Mouse (Mus musculus): ENCODE results near the gene Ube2d1. TPM values are rescaled to one million over a fixed set of nuclear protein-coding genes. Genes with fewer than 3 reads are reported as not detected.

The Ube2d1 gene
- 10 to 100 TPM; 17.1 to 23.0 (median 21.3) TPM for total RNA-seq (2022)

- peak; percentile 76 for DNase-seq
Observed at GRCm38 (mm10) chr10:71285126-71285580, at the start of gene Ube2d1. Ube2d1 (minus strand) TSS chr10:71285262.

GRCm38 (mm10) chr10:71332859-71333258 lies 47.8 kb upstream of the Ube2d1 start:
- DNase-seq, result no peak

DNA sequence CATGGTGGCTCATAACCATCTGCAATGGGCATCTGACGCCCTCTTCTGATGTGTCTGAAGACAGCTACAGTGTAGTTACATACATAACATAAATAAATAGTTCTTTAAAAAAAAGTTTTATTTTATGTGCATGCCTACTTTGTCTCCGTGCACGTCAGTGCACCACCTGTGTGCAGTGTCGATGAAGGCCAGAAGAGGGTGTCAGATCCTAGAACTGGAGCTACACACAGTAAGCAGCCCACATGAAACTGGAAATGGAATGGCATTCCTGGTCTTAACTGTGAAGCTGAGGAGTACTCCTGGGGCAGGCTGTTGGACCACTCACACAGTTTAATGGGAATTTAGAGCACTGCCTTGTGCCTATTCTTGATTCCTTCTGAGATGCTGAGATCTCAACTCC lies 47.3 kb upstream of the Ube2d1 start:
- no peak for DNase-seq

DNA sequence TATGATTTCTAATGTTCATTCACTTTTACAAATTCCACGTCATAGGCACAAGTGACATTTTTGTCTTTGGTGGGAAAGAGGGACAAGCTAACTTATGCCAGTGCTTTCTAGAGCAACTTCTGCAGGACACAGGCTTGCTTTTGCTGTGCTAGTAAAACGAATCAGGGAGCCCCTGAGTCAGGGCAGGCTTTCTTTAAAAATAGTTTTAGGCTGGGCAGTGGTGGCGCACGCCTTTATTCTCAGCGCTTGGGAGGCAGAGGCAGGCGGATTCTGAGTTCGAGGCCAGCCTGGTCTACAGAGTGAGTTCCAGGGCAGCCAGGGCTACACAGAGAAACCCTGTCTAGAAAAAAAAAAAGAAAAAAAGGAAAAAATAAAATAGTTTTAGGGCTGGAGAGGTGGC lies 46.8 kb upstream of the Ube2d1 start:
- DNase-seq, result no peak

GRCm38 (mm10) chr10:71330070-71330469 lies 45.0 kb upstream of the Ube2d1 start:
- DNase-seq, result no peak

DNA sequence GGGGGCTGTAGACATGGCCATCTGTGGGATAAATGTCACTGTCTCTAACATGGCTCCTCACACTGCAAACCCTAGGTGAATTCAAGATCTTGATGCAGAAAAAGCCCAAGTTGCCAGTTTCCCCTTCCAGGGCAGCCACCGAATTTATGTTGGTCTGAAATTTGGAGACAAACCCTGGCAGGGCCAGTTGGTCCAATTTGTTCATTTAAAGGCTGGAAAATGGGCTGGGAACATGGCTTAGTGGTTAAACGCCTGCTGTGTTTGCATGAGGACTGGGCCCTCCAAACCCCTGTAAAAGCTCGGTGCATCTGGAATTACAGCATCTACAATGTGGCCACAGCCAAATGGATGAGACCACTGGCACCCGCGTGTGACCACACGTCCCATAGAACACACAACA lies 44.2 kb upstream of the Ube2d1 start:
- no peak for DNase-seq

DNA sequence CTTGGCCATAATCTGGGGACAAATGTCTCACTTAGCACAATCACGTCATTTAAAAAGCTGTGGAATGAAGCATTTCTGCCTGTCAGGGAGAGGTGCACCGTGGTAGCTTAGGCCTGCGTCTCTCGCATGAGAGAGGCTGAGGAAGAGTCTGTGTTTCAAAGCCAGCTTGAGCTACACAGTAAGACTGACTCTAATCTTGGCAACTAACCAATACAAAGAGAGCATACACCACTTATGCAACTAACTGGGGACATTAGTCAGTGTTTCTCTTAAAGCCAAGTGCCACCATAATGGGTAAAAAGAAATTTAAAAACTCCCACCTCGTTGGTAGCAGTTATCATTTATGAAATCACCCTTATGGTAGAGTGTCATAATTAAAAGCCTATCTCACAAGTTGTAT lies 43.8 kb upstream of the Ube2d1 start:
- no peak for DNase-seq

DNA sequence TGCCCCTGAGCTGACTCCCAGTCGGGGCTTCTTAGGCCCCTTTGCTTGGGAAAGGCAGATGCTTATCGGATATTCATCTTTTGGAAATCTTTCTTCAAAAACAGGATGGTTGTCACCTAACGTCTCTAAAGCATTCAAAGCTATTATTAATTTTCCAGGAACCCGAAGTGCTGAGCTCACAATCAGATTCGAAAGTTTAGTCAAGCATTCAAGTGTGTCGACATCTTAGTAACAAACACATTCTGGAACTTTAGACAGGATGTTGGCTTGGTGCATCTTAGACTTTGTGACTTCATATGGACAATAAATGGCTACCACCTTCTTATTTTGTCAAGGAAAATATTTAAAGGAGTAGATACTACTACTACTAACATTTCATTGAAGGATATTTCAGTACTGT lies 43.3 kb upstream of the Ube2d1 start:
- no peak for DNase-seq

DNA sequence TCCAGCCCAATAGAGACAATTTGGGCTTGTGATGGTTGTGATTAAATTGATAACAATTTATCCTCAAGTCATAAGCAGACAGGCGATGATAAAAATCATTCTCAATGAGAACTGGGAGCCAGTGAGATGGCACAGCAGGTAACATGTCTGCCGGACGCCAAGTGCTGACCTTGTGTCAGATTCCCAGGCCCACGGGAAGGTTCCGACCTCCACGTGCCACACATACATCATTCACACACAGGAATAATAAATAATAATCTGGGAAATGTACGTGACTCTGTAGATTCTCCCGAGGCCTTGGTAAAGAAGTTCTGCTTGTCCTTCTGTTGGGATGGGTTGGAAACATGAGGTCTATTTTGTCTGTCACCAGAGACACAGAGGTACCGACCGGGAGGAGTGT lies 42.3 kb upstream of the Ube2d1 start:
- no peak for DNase-seq

DNA sequence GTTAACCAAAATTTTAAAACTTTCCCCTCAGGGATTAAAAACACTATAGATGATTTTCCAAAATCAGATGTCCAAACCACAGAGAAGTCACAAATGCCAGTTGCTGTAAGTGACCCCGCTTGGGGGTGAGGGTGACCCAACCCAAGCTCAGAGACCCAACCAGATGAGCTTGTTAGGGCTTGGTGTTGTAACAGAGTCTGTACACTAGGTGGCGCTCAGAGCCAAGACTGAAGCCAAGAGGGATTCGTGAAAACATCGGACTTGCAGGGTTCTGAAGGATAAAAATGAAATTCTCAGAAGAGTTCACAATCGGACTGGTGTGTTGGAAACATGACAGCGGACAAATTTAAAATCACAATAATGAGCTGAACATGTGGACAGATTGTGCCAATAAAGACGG lies 41.7 kb upstream of the Ube2d1 start:
- DNase-seq, result peak; percentile 35

- no peak for DNase-seq
Observed at GRCm38 (mm10) chr10:71326123-71326522, 41.1 kb upstream of the Ube2d1 start.

GRCm38 (mm10) chr10:71323669-71324068 lies 38.6 kb upstream of the Ube2d1 start:
- no peak for DNase-seq

DNA sequence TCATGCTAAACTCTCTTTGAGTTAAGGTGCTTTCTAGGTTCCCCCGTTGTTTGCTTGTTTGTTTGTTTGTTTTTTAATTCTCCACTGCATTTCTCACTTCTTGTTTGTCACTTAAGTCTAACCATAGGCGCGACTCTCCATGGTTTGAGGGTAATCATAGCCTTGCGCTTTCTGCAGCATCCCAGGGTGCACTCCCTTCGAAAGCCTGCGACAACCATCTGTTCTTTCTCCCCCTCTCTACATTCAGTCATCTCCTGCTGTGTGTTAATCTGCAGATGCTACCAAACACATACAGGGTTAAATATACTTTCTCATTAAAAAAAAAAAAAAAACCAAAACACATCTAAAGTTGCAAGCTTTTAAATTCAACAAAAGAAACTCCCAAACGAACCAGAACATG lies 31.4 kb upstream of the Ube2d1 start:
- DNase-seq, result no peak

DNA sequence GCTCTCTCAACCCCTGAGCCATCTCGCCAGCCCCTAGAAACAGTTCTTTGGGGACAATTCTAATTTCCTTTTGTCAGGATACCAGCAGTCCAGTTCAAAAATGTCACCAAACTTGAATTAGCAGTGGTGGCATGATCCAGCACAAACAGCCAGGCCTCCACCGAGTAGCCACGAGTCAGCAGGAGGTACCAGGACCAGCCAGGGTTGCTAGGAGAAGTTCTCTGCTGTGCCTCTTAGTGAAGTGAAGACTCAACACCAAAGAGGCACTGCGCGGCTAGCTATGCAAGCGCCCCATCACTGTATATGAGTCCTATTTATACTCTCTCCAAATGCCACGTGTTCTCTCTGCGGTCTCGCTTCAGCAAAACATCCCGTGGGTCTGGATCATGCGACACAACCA lies 31.0 kb upstream of the Ube2d1 start:
- no peak for DNase-seq

DNA sequence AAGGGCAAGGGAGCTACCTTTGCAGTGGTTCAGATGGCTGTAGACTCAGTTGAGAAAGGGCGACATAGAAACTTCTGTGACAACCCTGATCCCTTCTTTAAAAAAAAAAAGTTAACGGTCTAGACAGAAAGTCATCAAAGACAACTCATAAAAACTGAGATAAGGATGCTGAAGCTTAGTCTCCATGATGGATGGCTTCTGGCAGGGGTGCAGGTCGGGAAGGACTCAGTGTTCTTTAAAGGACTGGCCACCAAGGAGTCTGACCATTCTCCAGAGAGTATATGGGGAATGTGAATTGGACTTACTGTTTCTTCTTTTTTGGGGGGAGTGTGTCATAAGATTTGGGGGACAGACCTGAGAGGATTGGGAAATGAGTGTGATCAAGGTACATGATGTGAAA lies 29.5 kb upstream of the Ube2d1 start:
- DNase-seq, result no peak

DNA sequence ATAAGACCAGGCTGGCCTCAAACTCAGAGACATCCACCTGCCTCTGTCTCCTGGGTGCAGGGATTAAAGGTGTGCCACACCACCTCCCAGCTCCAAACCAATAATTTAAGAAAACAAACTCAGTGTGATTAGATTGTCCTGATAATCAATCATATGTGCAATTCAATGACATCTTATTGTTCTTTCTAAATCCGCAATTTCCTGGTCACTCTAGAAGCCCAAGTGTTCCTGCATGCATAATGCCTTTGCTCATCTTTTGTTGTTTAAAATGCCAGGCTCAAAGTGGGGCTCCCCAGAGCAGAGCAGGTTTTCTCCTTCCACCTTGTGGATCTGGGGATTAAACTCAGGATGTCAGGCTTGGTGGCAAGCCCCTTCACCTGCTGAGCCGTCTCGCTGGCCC lies 25.2 kb upstream of the Ube2d1 start:
- no peak for DNase-seq

DNA sequence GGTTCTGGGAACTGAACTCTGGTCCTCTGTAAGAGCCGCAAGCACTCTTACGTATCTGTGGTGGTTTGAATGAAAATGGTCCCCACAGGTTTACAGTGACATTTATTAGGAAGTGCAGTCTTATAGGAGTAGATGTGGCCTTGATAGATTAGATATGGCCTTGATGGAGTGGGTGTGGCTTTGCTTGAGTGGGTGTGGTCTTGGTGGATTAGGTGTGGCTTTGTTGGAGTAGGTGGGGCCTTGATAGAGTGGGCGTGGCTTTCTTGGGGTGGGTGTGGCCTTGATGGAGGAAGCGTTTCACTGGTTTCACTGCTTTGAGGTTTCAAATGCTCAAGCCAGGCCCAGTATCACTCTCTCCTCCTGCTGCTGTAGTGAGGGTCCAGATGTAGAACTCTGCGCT lies 23.1 kb upstream of the Ube2d1 start:
- no peak for DNase-seq

DNA sequence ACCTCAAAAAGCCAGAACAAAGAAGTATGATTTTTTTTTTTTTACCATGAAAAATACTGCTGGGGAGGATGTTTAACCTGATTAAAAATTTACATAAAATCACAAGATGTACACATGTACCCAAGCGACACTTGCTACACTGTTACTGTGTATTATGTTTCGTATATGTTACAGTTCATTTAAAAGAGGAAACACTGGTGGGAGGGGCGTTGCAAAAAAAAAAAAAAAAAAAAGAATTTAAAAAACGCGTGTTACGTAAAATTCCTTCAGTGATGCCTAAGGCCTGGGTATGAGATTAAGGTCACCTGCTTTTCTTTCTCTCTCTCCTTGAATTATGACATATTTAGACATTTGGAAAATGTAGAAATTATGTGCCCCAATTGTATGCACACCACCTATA lies 21.7 kb upstream of the Ube2d1 start:
- no peak for DNase-seq

DNA sequence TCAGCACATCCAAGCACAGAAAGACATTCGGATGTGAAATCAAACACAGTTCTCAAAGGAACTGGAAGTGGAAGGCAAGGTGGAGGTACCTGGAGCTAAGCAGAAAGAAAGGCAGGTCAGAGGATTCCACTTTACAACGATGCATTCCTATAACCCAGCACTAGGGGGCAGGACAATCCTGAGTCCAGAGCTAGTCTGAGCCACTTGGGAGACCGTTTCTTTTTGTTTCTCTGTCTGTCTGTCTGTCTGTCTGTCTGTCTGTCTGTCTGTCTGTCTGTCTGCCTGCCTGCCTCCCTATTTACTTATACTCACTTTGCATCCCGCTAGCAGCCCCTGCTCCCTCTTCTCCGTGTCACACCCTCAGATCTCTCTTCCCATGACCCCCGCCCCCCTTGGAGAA lies 21.1 kb upstream of the Ube2d1 start:
- no peak for DNase-seq

DNA sequence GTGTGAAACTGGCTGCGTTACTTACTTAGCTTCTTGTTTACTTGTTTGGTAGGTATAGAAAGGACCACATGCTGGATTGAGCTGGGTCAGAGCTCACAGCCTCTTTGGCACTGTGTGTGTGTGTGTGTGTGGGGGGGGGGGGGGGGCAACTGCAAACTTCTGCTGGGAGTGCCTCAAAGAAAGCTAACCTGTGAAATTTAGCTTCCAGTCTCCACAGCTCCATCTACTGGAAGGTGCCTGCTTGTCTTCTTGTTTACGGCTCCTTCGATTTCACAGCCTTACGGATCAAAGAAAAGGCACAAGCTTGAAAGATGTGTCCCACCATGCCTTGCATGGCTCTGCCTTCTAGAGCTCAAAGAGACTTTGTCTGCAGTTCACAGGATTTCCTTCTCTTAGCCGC lies 17.4 kb upstream of the Ube2d1 start:
- no peak for DNase-seq

DNA sequence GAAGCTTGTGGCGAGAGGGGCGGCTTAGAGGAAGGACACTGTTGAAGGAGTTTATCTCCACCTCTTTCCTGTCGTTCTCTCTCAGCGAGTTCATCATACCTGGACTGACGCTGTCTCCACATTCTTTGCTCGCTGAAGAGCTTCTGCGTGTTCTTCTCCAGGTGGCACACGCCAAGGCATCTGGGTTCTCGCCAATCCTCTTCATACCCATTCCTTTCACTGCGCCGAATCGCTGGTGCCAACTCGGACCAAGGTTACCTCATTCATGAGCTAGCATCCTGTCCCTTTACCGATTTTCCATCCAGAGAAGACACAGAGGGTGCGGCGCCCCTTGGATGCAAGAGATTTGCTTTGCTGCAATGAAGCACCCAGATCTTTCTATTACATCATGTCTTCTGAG lies 15.1 kb upstream of the Ube2d1 start:
- no peak for DNase-seq

DNA sequence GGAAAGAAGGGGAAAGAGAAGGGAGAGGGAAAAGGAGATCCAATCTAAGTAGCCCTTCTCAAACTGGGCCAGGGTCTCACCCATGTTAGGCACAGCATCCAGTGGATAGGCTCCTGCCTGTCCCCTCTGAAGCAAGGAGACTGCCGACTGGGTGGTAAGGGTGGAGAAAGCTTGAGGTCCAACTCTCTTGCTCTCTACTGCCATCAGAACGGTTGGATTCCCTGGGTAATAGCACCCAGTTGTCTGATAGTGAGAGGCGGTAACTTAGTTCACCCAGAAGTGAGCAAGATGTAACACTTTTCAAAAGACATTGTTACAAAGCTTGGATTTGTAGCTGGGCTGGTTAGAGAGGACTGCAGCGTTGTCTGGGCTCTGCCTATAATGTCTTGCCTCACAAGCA lies 8.2 kb upstream of the Ube2d1 start:
- no peak for DNase-seq

DNA sequence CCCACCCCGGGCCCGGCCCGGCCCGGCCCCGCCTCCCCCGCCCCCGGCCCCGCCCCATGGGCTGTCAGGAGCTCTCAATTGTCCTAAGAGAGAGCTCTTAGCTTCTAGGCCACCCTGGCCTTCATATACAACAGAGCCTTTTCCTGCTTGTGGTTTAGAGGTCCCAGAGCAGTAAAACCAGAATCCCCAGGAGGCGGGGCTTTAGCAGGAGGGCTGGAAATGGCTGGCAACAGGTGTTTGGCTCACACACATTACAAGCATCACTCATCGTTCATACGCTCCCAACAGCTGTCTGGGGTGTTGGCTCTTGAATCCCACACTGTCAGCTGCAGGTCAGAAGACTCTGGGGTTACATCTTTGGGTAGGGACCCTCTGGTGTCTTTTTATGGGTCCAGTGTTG lies 7.2 kb upstream of the Ube2d1 start:
- DNase-seq, result no peak

GRCm38 (mm10) chr10:71291801-71292200 lies 6.7 kb upstream of the Ube2d1 start:
- DNase-seq, result no peak

DNA sequence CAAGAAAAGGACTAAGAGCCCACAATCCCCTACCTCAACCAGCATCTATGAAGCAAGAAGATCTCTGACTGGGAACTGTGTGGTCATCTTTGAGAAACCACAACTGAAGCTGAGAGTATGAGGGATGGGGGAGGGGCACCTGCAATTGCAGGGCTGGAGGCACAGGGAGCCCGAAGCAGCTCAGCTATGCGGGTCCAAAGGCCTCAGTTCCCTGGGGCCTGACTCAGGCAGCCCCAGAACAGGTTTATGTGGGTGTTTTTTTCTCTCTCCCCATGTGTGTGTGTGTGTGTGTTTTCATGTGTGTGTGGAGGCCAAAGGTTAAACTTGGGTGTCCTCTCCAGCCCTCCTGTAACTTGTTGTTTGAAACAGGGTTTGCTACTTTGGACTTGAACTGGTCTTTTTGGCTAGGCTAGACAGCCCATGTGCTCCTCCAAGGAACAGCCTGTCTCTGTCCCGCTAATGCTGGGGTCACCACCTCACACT lies 6.2 kb upstream of the Ube2d1 start:
- no peak for DNase-seq

Data from adrenal gland, adult 8-10 months (tissue).